Mouse (Mus musculus) heart, adult 2 months (tissue): Measurements from ENCODE around the gene Tmc2.

Experiments
- EP300 ChIP-seq: fragments of 200-500 bp; IDR thresholded peaks from 2 replicates; pipeline ENCODE4 v1.6.1; 2011; ENCODE audit warnings: low read depth, low read length, control low read depth; ENCODE audit not compliant: insufficient read depth
- POLR2A ChIP-seq: fragments of 200-500 bp; IDR thresholded peaks from 2 replicates; pipeline ENCODE4 v1.6.1; 2011; ENCODE audit warnings: mild to moderate bottlenecking, low read depth, low read length, control low read depth; ENCODE audit not compliant: insufficient read depth

DNA sequence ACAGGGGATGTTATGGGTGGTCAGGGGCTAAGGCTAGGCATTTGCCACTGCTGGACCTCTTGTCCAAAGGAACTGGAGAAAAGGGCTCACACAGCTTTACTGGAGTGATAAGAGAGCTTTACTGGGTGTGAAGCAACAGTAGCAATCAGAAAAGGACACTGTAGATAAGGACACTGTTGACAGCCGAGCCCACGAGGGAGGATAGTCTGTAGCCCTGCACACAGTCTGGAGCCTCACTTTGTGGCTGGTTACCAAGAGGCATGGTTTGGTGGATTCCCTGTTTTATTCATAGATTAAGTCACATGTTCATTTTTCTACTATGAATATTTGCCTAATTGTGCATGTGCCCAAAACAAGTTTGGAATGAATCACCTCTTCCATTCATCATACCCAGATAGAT, 67.4 kb downstream of the Tmc2 start:
- TF ChIP-seq EP300 = no peak
- TF ChIP-seq POLR2A = no peak
